Mouse (Mus musculus) liver, adult 2 months (tissue): ENCODE results near the gene Col18a1. TPM values are rescaled to one million over a fixed set of nuclear protein-coding genes. Genes with fewer than 3 reads are reported as not detected.
A peak's percentile ranks its signal among the peaks of the same experiment; 100 is the strongest.

Source experiments
- DNase-seq: peaks from one replicate; pipeline ENCODE4 v3.0.0-alpha.2; 2011; ENCODE audit warnings: low read depth, low spot score; ENCODE audit errors: extremely low read depth
- H3K27ac ChIP-seq: fragments of 200-500 bp; replicated peaks from 2 replicates; pipeline ENCODE4 v1.5.1; 2012; ENCODE audit warnings: low read depth, mild to moderate bottlenecking, control low read depth, inconsistent platforms, low read length; ENCODE audit not compliant: insufficient read depth
- H3K27me3 ChIP-seq: fragments of 200-500 bp; 2 replicates; pipeline ENCODE4 v1.6.1; 2012; ENCODE audit warnings: mild to moderate bottlenecking, moderate library complexity, low read length, inconsistent platforms; ENCODE audit not compliant: control insufficient read depth, insufficient read depth
- H3K36me3 ChIP-seq: fragments of 200-500 bp; 2 replicates; pipeline ENCODE4 v1.6.1; 2012; ENCODE audit warnings: low read length, inconsistent platforms; ENCODE audit not compliant: control insufficient read depth, insufficient read depth
- H3K4me1 ChIP-seq: fragments of 200-500 bp; 2 replicates; pipeline ENCODE4 v1.6.1; 2011; ENCODE audit warnings: low read length; ENCODE audit not compliant: control insufficient read depth, insufficient read depth
- H3K4me3 ChIP-seq: fragments of 200-500 bp; 2 replicates; pipeline ENCODE4 v1.5.1; 2011; ENCODE audit warnings: low read depth, mild to moderate bottlenecking, control low read depth, low read length, moderate library complexity; ENCODE audit not compliant: insufficient read depth
- H3K79me2 ChIP-seq: fragments of 200-500 bp; 2 replicates; pipeline ENCODE4 v1.6.1; 2012; ENCODE audit warnings: inconsistent platforms, mild to moderate bottlenecking, low read length, moderate library complexity; ENCODE audit not compliant: control insufficient read depth, insufficient read depth
- H3K9ac ChIP-seq: fragments of 200-500 bp; 2 replicates; pipeline ENCODE4 v1.6.1; 2012; ENCODE audit warnings: low read depth, mild to moderate bottlenecking, control low read depth, inconsistent platforms, low read length
- CTCF ChIP-seq: fragments of 200-500 bp; IDR thresholded peaks from 2 replicates; pipeline ENCODE4 v1.5.1; 2011; ENCODE audit warnings: low read depth, low read length, control low read depth
- POLR2A ChIP-seq: fragments of 200-500 bp; IDR thresholded peaks from 2 replicates; pipeline ENCODE4 v1.6.1; 2011; ENCODE audit warnings: low read length, control low read depth; ENCODE audit not compliant: insufficient read depth; ENCODE audit errors: extremely low read depth
- WGBS: fragments of 180-500 bp; shearing (Covaris S2); methylation state at CpG from one replicate; pipeline ENCODE4 v1.1.7; 2018; 5-methylcytosine and 5-hydroxymethylcytosine counted together
- polyA plus RNA-seq: library from polyadenylated mRNA; depleted of rRNA; stranded (reverse); fragments of >200 nt; gene quantifications from 2 replicates; pipeline ENCODE4 v1.2.3, GENCODE M21; 2012
- total RNA-seq: library from RNA; depleted of rRNA; stranded (reverse); fragments of >200 nt; gene quantifications from 2 replicates; pipeline ENCODE4 v1.2.3, GENCODE M21; 2014

The Col18a1 gene
- total and polyA plus RNA-seq, 2 experiments = 260 to 452 TPM

DNA sequence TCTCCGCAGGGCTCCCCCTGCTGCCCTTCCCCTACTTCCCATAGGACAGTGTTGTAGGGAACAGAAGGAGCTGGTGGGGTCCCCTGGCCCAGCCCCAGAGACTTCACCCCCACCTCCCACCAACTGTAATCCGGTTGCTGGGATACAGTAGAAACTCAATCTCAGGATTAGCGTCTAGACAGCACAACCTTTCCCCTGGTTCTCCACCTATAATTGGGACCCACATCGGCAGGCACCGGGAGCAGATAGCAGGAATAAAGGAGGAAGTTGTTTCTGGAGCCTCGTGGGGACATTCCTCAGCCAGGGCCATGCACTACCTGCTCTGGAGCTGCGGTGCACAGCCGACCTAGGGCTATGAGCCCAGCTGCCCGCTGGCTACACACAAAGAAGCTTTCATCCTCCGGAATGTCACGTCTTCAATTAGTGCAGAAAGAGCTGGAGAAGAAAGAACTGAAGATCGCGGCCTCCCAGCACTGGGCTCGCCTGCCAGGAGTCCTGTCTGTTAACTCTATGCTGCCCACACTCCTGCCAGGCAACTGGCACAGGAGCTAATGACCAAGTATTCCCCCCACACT is 15.3 kb downstream of the Col18a1 start:
- Histone ChIP-seq H3K9ac (no peak overlapping the region), H3K4me3 (no peak overlapping the region), H3K79me2 (no peaks in the 10 kb centered on the region), H3K27ac (no peak overlapping the region), H3K4me1 (peaks cover 14% of the 10 kb centered on the region), H3K36me3 (no peaks in the 10 kb centered on the region), H3K27me3 (no peaks in the 10 kb centered on the region)
- TF ChIP-seq POLR2A (no peak), CTCF (no peak)
- DNase-seq = no peak
- WGBS = 62% methylated on average over 14 of the region's 14 CpGs

DNA sequence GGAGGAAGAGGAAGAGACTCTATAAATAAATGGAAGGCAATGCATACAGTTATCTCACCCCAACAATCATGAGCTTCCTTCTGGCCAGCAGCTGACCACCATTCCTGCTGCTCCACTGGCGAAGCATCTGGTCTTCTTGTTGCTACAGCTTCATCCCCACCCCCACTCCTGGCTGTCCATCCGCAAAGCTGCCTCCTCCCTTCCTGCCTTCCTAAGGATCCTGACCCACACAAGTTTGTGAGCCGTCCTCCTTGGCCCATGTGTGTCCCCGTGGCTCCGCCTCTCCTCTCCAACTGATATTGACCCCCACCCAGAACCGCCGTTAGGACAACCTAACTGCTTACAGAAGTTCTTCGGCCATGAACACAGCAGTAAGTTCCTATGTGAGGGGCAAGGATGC is 16.3 kb downstream of the Col18a1 start:
- Histone ChIP-seq H3K79me2 (no peaks in the 10 kb centered on the region), H3K4me1 (peaks cover 22% of the 10 kb centered on the region), H3K27me3 (no peaks in the 10 kb centered on the region), H3K27ac (no peak overlapping the region), H3K36me3 (no peaks in the 10 kb centered on the region), H3K4me3 (no peak overlapping the region), H3K9ac (no peak overlapping the region)
- no peak for DNase-seq
- 65% methylated on average over 8 of the region's 8 CpGs for WGBS
- TF ChIP-seq CTCF (no peak), POLR2A (no peak)

DNA sequence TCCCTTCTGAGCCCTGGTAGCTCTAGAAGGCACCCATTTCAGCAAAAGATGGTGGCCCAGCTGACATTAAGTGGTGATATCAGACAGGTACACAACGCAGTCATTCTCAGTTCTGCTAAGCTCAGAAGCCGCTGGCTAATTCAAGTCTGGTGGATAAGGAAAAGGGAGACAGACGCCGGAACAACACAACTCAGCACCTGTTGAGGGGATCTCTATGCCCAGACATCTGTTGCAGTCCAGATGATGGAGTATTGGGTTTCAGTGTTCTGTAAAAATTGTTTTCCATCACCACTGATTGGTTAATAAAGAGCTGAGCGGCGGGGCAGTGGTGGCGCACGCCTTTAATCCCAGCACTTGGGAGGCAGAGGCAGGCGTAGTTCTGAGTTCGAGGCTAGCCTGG is 18.8 kb downstream of the Col18a1 start:
- Histone ChIP-seq H3K27me3 (no peaks in the 10 kb centered on the region), H3K36me3 (no peaks in the 10 kb centered on the region), H3K4me3 (no peak overlapping the region), H3K27ac (peak overlapping the region; percentile 47), H3K4me1 (peaks cover 22% of the 10 kb centered on the region), H3K79me2 (no peaks in the 10 kb centered on the region), H3K9ac (no peak overlapping the region)
- WGBS = 90% methylated on average over 10 of the region's 10 CpGs
- DNase-seq = no peak
- TF ChIP-seq CTCF (no peak), POLR2A (no peak)

DNA sequence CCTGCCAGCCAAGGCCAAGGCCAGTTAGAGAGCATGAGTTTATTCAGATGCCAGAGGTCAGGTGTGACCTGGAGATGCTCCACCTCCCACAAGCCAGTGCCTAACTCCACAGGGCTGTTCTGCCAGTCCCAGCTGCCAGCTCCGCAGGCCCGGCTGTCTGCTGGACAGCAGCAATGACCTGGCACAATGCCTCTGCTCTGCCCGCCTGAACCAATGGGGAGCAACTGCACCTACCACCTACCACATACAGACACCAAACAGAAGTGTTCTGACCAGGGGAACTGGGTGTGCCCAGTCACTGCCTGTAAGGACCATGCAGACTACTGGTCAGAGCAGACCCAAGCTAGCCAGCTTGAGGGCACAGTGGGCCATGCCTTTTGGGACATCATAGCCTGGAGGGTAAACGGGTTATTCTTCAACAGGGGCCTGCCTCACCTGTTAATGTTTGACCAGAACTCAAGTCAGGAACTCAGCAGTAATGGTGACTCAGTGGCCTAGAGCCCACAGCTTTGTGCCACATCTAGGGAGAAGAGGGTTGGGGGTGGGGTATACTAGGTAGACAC is 19.4 kb downstream of the Col18a1 start:
- DNase-seq = peak; percentile 100
- no peak overlapping the region for H3K9ac ChIP-seq
- no peaks in the 10 kb centered on the region for H3K36me3 ChIP-seq
- H3K79me2 ChIP-seq = no peaks in the 10 kb centered on the region
- H3K4me3 ChIP-seq = no peak overlapping the region
- TF ChIP-seq POLR2A = no peak
- TF ChIP-seq CTCF = no peak
- no peaks in the 10 kb centered on the region for H3K27me3 ChIP-seq
- peaks cover 20% of the 10 kb centered on the region for H3K4me1 ChIP-seq
- WGBS = 19% methylated on average over 4 of the region's 4 CpGs
- H3K27ac ChIP-seq = peak overlapping the region; percentile 47

DNA sequence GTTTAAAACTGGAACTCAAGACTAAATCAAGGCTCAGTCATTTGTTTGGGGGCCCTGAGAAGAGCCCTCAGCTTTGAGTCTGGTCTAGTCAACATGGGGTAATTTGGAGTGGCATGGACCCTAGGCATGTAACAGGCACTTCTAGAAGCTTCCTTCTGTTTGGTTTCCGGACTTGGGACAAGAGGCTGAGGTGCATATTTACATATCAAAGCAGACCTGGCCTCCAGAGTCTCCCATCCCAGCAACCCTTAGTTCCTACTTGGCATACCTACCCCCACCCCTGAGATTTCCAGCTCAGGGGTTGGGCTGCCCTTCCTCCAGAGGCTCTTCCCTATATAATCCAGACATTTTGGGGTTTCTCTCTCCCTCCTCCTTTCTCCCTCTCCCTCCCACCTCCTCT is 20.4 kb downstream of the Col18a1 start:
- TF ChIP-seq CTCF (no peak), POLR2A (no peak)
- H3K36me3 ChIP-seq = no peaks in the 10 kb centered on the region
- no peak overlapping the region for H3K4me3 ChIP-seq
- H3K9ac ChIP-seq = no peak overlapping the region
- no peaks in the 10 kb centered on the region for H3K27me3 ChIP-seq
- H3K27ac ChIP-seq = peak overlapping the region; percentile 57
- H3K4me1 ChIP-seq = peaks cover 20% of the 10 kb centered on the region
- H3K79me2 ChIP-seq = no peaks in the 10 kb centered on the region
- DNase-seq = peak; percentile 76
- 23% methylated on average over 1 of the region's 1 CpGs for WGBS

DNA sequence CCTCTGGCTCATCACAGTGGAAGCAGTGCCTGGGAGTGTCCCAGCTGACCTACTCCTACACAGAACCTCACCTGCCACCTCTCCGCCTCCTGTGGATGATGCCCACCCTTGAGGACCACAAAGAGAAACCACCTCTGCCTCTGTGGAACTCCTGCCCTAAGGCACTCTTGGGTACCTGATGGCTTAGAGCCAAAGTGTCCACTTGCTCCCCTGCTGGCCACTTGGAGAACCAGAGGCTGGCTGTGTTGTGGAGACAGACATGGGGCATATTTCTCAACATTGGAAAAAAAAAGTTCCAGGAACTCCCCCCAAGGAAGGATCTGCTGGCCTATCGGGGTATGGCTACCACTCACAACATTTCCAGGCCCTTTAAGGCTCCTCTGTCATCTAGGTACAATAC is 22.0 kb downstream of the Col18a1 start:
- Histone ChIP-seq H3K9ac (no peak overlapping the region), H3K27ac (no peak overlapping the region), H3K79me2 (no peaks in the 10 kb centered on the region), H3K4me3 (no peak overlapping the region), H3K4me1 (peaks cover 20% of the 10 kb centered on the region), H3K27me3 (no peaks in the 10 kb centered on the region), H3K36me3 (no peaks in the 10 kb centered on the region)
- 90% methylated on average over 2 of the region's 2 CpGs for WGBS
- TF ChIP-seq CTCF (peak; percentile 69), POLR2A (no peak)
- peak; percentile 50 for DNase-seq
